Mouse (Mus musculus) neural tube, embryonic 11.5 days (tissue): ENCODE data around the gene Ndufs2. TPM values are rescaled to one million over a fixed set of nuclear protein-coding genes. Genes with fewer than 3 reads are reported as not detected.
A peak's percentile ranks its signal among the peaks of the same experiment; 100 is the strongest.

Experiments
- ATAC-seq: fragments of 200-750 bp; cut with Nextera tagmentation; 2 replicates; pipeline ENCODE4 v1.8.0; 2017; ENCODE audit warnings: moderate number of reproducible peaks, mild to moderate bottlenecking, moderate TSS enrichment, moderate library complexity; ENCODE audit not compliant: insufficient read depth, low FRiP score, low TSS enrichment
- DNase-seq: peaks from one replicate; pipeline ENCODE4 v3.0.0-alpha.2; 2015; ENCODE audit warnings: low spot score
- H3K27ac ChIP-seq: fragments of 300-500 bp; sonication (generic); 2 replicates; pipeline ENCODE4 v1.5.1; 2014; ENCODE audit warnings: low read depth, mild to moderate bottlenecking, low read length
- H3K27me3 ChIP-seq: fragments of 300-500 bp; sonication (generic); 2 replicates; pipeline ENCODE4 v1.6.1; 2014; ENCODE audit warnings: mild to moderate bottlenecking, low read length, mixed read lengths; ENCODE audit not compliant: control insufficient read depth, insufficient read depth
- H3K36me3 ChIP-seq: fragments of 300-500 bp; sonication (generic); 2 replicates; pipeline ENCODE4 v1.6.1; 2014; ENCODE audit warnings: mild to moderate bottlenecking, low read length, moderate library complexity, mixed read lengths; ENCODE audit not compliant: control insufficient read depth, insufficient read depth
- H3K4me1 ChIP-seq: fragments of 300-500 bp; sonication (generic); 2 replicates; pipeline ENCODE4 v1.6.1; 2014; ENCODE audit warnings: low read length, mixed read lengths; ENCODE audit not compliant: control insufficient read depth, insufficient read depth
- H3K4me2 ChIP-seq: fragments of 300-500 bp; sonication (generic); 2 replicates; pipeline ENCODE4 v1.6.1; 2014; ENCODE audit warnings: low read depth, mild to moderate bottlenecking, moderate library complexity
- H3K4me3 ChIP-seq: fragments of 300-500 bp; sonication (generic); 2 replicates; pipeline ENCODE4 v1.5.1; 2014; ENCODE audit warnings: low read depth, low read length
- H3K9ac ChIP-seq: fragments of 300-500 bp; sonication (generic); 2 replicates; pipeline ENCODE4 v1.6.1; 2014; ENCODE audit warnings: mild to moderate bottlenecking, low read length
- H3K9me3 ChIP-seq: fragments of 300-500 bp; sonication (generic); 2 replicates; pipeline ENCODE4 v1.6.1; 2016; ENCODE audit warnings: low read length; ENCODE audit not compliant: control insufficient read depth
- WGBS: fragments of 180-500 bp; shearing (Covaris S2); extraction: QIAGEN DNeasy Blood & Tissue Kit; methylation state at CpG from one replicate; pipeline ENCODE4 v1.1.7; 2014; 5-methylcytosine and 5-hydroxymethylcytosine counted together
- polyA plus RNA-seq: library from polyadenylated mRNA; unstranded; fragments of >200 nt; fragmentation: Nextera tagmentation; extraction: Ambion mirVana; gene quantifications from 2 replicates; pipeline ENCODE4 v1.2.1, GENCODE M21; 2014

The Ndufs2 gene
- polyA plus RNA-seq, 1 experiment from 2014 or later = 286 TPM

- ATAC-seq (peak; percentile 94), DNase-seq (peak; percentile 93)
- peaks cover 7% of the 10 kb centered on the region for H3K36me3 ChIP-seq
- peak within 1 kb of the TSS; percentile 95 for H3K9ac ChIP-seq
- H3K27ac ChIP-seq = peak within 1 kb of the TSS; percentile 92
- 1% methylated on average over 49 of the region's 49 CpGs for WGBS
- no peaks in the 10 kb centered on the region for H3K27me3 ChIP-seq
- peak within 1 kb of the TSS; percentile 68 for H3K4me2 ChIP-seq
- peak within 1 kb of the TSS; percentile 84 for H3K4me3 ChIP-seq
- H3K9me3 ChIP-seq = no peaks in the 10 kb centered on the region
- peaks cover 4% of the 10 kb centered on the region; the same call in 1 of the 2 replicates for H3K4me1 ChIP-seq
Measured at GRCm38 (mm10) chr1:171287136-171288081, 36.2 kb upstream of the Ndufs2 start, which contains the start of gene Usp21. Gene Usp21, minus strand, starts transcription at chr1:171287991.

GRCm38 (mm10) chr1:171286517-171286916, 35.3 kb upstream of the Ndufs2 start:
- Histone ChIP-seq H3K27ac (no peak overlapping the region), H3K36me3 (peaks cover 7% of the 10 kb centered on the region), H3K9me3 (no peaks in the 10 kb centered on the region), H3K4me1 (peaks cover 4% of the 10 kb centered on the region; the same call in 1 of the 2 replicates), H3K4me3 (no peak overlapping the region), H3K4me2 (peak overlapping the region; percentile 68), H3K27me3 (no peaks in the 10 kb centered on the region), H3K9ac (no peak overlapping the region)
- WGBS = 91% methylated on average over 19 of the region's 19 CpGs
- DNase-seq (no peak), ATAC-seq (no peak)

GRCm38 (mm10) chr1:171285096-171285892, 34.1 kb upstream of the Ndufs2 start:
- Histone ChIP-seq H3K9me3 (no peaks in the 10 kb centered on the region), H3K4me2 (no peak overlapping the region), H3K27ac (no peak overlapping the region), H3K36me3 (peaks cover 7% of the 10 kb centered on the region), H3K27me3 (no peaks in the 10 kb centered on the region), H3K4me3 (no peak overlapping the region), H3K4me1 (peaks cover 5% of the 10 kb centered on the region; the same call in 1 of the 2 replicates), H3K9ac (no peak overlapping the region)
- ATAC-seq (no peak), DNase-seq (no peak)
- whole genome bisulfite sequencing = 88% methylated on average over 20 of the region's 20 CpGs

- Histone ChIP-seq H3K9ac (no peak overlapping the region), H3K4me2 (no peak overlapping the region), H3K9me3 (no peaks in the 10 kb centered on the region), H3K27ac (no peak overlapping the region), H3K36me3 (peaks cover 5% of the 10 kb centered on the region), H3K27me3 (no peaks in the 10 kb centered on the region), H3K4me3 (no peak overlapping the region), H3K4me1 (peaks cover 10% of the 10 kb centered on the region; the same call in 1 of the 2 replicates)
- 92% methylated on average over 15 of the region's 15 CpGs for WGBS
- DNase-seq (no peak), ATAC-seq (no peak)
Measured at GRCm38 (mm10) chr1:171284491-171284890, 33.3 kb upstream of the Ndufs2 start.

GRCm38 (mm10) chr1:171283188-171284160, 32.3 kb upstream of the Ndufs2 start:
- ATAC-seq = no peak
- Histone ChIP-seq H3K4me2 (no peak overlapping the region), H3K36me3 (peaks cover 5% of the 10 kb centered on the region), H3K9me3 (no peaks in the 10 kb centered on the region), H3K27me3 (no peaks in the 10 kb centered on the region), H3K27ac (no peak overlapping the region), H3K4me1 (peaks cover 10% of the 10 kb centered on the region; the same call in 1 of the 2 replicates), H3K9ac (no peak overlapping the region), H3K4me3 (no peak overlapping the region)
- 92% methylated on average over 18 of the region's 18 CpGs for WGBS
- no peak for DNase-seq

GRCm38 (mm10) chr1:171282086-171282805, 31.1 kb upstream of the Ndufs2 start:
- Histone ChIP-seq H3K27me3 (no peaks in the 10 kb centered on the region), H3K9ac (no peak overlapping the region; the same call in 1 of the 2 replicates), H3K9me3 (no peaks in the 10 kb centered on the region), H3K36me3 (peaks cover 14% of the 10 kb centered on the region), H3K4me1 (peaks cover 6% of the 10 kb centered on the region; the same call in 1 of the 2 replicates), H3K27ac (no peak overlapping the region), H3K4me2 (no peak overlapping the region), H3K4me3 (no peak overlapping the region; the same call in 1 of the 2 replicates)
- ATAC-seq = no peak
- WGBS = 82% methylated on average over 18 of the region's 18 CpGs
- DNase-seq = no peak

GRCm38 (mm10) chr1:171281528-171281923, 30.3 kb upstream of the Ndufs2 start:
- under 1% methylated on average over 10 of the region's 10 CpGs for WGBS
- peak overlapping the region; percentile 78 for H3K4me2 ChIP-seq
- DNase-seq (peak; percentile 80), ATAC-seq (peak; percentile 49)
- H3K4me1 ChIP-seq = peaks cover 6% of the 10 kb centered on the region; the same call in 1 of the 2 replicates
- H3K9me3 ChIP-seq = no peaks in the 10 kb centered on the region
- no peaks in the 10 kb centered on the region for H3K27me3 ChIP-seq
- peak overlapping the region; percentile 50 for H3K9ac ChIP-seq
- peak overlapping the region; percentile 67 for H3K4me3 ChIP-seq
- peak overlapping the region; percentile 76 for H3K27ac ChIP-seq
- peaks cover 14% of the 10 kb centered on the region for H3K36me3 ChIP-seq
